Mouse (Mus musculus) cerebellum, adult 11-12 months (tissue): ENCODE data around the gene Ccdc65.

Experiments
- DNase-seq: peaks from one replicate; pipeline ENCODE4 v3.0.0; 2022

The Ccdc65 gene

GRCm38 (mm10) chr15:98707766-98708372 lies at the start of gene Ccdc65:
Gene Ccdc65 (plus strand): TSS chr15:98708207.
- DNase-seq, result peak; percentile 83

GRCm38 (mm10) chr15:98662198-98662566 lies 45.8 kb upstream of the Ccdc65 start:
- no peak for DNase-seq

- peak; percentile 94 for DNase-seq
Observed at GRCm38 (mm10) chr15:98662567-98663545, 45.2 kb upstream of the Ccdc65 start, which contains the start of gene Ddx23. Gene Ddx23 (minus strand): TSS chr15:98662894.

GRCm38 (mm10) chr15:98664042-98664907 lies 43.7 kb upstream of the Ccdc65 start:
- no peak for DNase-seq

- DNase-seq, result no peak
Observed at GRCm38 (mm10) chr15:98672592-98672991, 35.4 kb upstream of the Ccdc65 start.

- DNase-seq, result no peak
Observed at GRCm38 (mm10) chr15:98673732-98674131, 34.3 kb upstream of the Ccdc65 start.

GRCm38 (mm10) chr15:98674284-98674993 lies 33.6 kb upstream of the Ccdc65 start:
- no peak for DNase-seq

- no peak for DNase-seq
Observed at GRCm38 (mm10) chr15:98674994-98675545, 32.9 kb upstream of the Ccdc65 start.

GRCm38 (mm10) chr15:98675634-98676250 lies 32.3 kb upstream of the Ccdc65 start:
- no peak for DNase-seq

- peak; percentile 73 for DNase-seq
Observed at GRCm38 (mm10) chr15:98676471-98676870, 31.5 kb upstream of the Ccdc65 start.

GRCm38 (mm10) chr15:98676940-98677728 lies 30.9 kb upstream of the Ccdc65 start, which contains the start of gene Rnd1:
Gene Rnd1 (minus strand): TSS chr15:98677461.
- peak; percentile 93 for DNase-seq

- DNase-seq, result no peak
Observed at GRCm38 (mm10) chr15:98677977-98678376, 30.0 kb upstream of the Ccdc65 start.

GRCm38 (mm10) chr15:98680660-98681059 lies 27.3 kb upstream of the Ccdc65 start:
- no peak for DNase-seq

GRCm38 (mm10) chr15:98681633-98682032 lies 26.4 kb upstream of the Ccdc65 start:
- no peak for DNase-seq

- no peak for DNase-seq
Observed at GRCm38 (mm10) chr15:98683177-98683576, 24.8 kb upstream of the Ccdc65 start.

GRCm38 (mm10) chr15:98683746-98684145 lies 24.3 kb upstream of the Ccdc65 start:
- no peak for DNase-seq

GRCm38 (mm10) chr15:98685926-98686325 lies 22.1 kb upstream of the Ccdc65 start:
- DNase-seq, result no peak

GRCm38 (mm10) chr15:98689682-98690081 lies 18.3 kb upstream of the Ccdc65 start:
- no peak for DNase-seq

GRCm38 (mm10) chr15:98691486-98692147 lies 16.4 kb upstream of the Ccdc65 start:
- DNase-seq, result no peak

GRCm38 (mm10) chr15:98692171-98692715 lies 15.8 kb upstream of the Ccdc65 start:
- DNase-seq, result no peak
